Mouse (Mus musculus): Measurements from ENCODE around the gene Vps8.
A peak's percentile ranks its signal among the peaks of the same experiment; 100 is the strongest.

DNA sequence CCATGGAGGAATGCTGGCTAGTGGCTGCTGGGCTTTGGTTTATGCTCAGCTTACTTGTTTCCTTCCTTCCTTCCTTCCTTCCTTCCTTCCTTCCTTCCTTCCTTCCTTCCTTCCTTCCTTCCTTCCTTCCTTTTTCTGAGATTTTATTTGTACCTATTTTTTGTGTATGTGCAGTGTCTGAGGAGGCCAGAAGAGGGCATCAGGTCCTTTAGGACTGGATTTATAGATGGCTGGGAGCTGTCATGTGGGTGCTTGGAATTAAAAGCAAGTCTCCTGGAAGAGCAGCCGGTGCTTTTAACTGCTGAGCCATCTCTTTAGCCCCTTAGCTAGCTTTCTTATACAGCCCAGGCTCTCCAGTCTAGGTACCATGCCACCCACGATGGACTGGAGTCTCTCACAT is 116.0 kb downstream of the Vps8 start:
- TF ChIP-seq CTCF (IDR thresholded peaks at IDR 0.05; ENCODE audit: low read depth): peak; percentile 26; the same call in 1 of the 2 replicates
- TF ChIP-seq EP300 (IDR thresholded peaks at IDR 0.05; ENCODE audit: low read depth): no peak
